Mouse (Mus musculus): ENCODE data around the gene Lilra5. TPM values are rescaled to one million over a fixed set of nuclear protein-coding genes. Genes with fewer than 3 reads are reported as not detected.
"Not testable (repeated sequence)": the region's sequence is repeated elsewhere in the genome, so short reads cannot be mapped to it uniquely, and the experiment has no call there.

Gene Lilra5
- polyA plus RNA-seq (2014; fragmentation: Nextera tagmentation; extraction: Ambion mirVana) = not detected in 2 replicates

DNA sequence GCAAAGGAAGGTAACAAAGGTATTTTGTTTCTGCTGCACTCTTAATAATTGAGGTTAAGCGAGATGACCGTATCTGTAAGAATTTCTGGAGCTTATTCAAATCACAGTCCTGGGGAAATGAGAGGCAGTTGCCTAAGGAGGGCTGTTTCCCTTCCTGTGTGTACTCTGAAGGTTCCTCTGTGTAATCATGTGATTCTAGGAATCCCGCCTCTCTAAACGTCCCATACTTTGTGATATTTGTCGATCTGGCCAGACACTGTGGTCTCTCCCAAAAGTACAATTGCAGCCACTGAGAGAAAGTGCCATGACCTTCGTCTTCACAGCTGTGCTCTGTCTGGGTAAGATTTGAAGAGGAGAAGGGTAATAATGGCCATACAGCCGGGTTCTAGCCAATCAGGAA, at the start of gene Lilra5:
TSS of gene Lilra5 (plus strand) at position 301 of the 400 bp plus-strand sequence.
- no peaks in the 10 kb centered on the region for H3K27me3 ChIP-seq (replicated peaks; ENCODE audit: control insufficient read depth, insufficient read depth, low read length)
- no peak within 1 kb of the TSS for H3K9ac ChIP-seq (ENCODE audit: low read length)
- H3K4me2 ChIP-seq (ENCODE audit: low read length) = no peak within 1 kb of the TSS
- no peaks in the 10 kb centered on the region for H3K9me3 ChIP-seq (replicated peaks; ENCODE audit: control insufficient read depth, low read length)
- ATAC-seq (no peak), DNase-seq (ENCODE audit: low spot score) (no peak)
- no peak within 1 kb of the TSS for H3K27ac ChIP-seq (ENCODE audit: low read depth, low read length)
- no peaks in the 10 kb centered on the region for H3K4me1 ChIP-seq (ENCODE audit: control insufficient read depth, insufficient read depth, low read length)
- H3K36me3 ChIP-seq (ENCODE audit: control insufficient read depth, insufficient read depth, low read length) = no peaks in the 10 kb centered on the region
- no peak within 1 kb of the TSS for H3K4me3 ChIP-seq (ENCODE audit: low read depth, low read length)
- 78% methylated on average over 7 of the region's 7 CpGs for WGBS

- Histone ChIP-seq H3K4me2 (ENCODE audit: low read length) (no peak overlapping the region), H3K27ac (ENCODE audit: low read depth, low read length) (no peak overlapping the region), H3K27me3 (replicated peaks; ENCODE audit: control insufficient read depth, insufficient read depth, low read length) (no peaks in the 10 kb centered on the region), H3K9ac (ENCODE audit: low read length) (no peak overlapping the region), H3K36me3 (ENCODE audit: control insufficient read depth, insufficient read depth, low read length) (no peaks in the 10 kb centered on the region), H3K9me3 (replicated peaks; ENCODE audit: control insufficient read depth, low read length) (no peaks in the 10 kb centered on the region), H3K4me1 (ENCODE audit: control insufficient read depth, insufficient read depth, low read length) (no peaks in the 10 kb centered on the region), H3K4me3 (ENCODE audit: low read depth, low read length) (no peak overlapping the region)
- DNase-seq (ENCODE audit: low spot score) (no peak), ATAC-seq (no peak)
- 94% methylated on average over 1 of the region's 1 CpGs for WGBS
These were observed 30.4 kb upstream of the Lilra5 start for GRCm38 (mm10) chr7:4207126-4207525.

DNA sequence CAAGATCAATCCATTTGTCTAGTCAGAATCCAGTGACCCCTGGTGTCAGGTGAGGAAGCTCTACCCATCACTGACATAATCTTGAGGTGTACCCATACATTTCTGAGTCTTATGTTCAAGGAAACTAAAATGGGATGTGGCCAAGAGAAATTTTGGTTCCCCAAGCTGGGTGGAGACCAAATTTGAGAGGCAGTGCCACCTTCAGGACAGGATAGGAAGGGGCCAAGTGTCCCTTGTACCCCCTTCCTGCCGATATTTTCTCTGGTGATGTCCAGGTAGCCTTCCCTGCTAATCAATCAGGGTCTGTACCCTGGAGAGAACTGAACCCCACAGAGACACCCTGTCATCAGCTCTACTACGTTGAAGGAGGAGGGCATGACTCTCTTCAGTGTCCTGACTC, 28.9 kb upstream of the Lilra5 start:
- ATAC-seq (no peak), DNase-seq (ENCODE audit: low spot score) (no peak)
- no peaks in the 10 kb centered on the region for H3K4me1 ChIP-seq (ENCODE audit: control insufficient read depth, insufficient read depth, low read length)
- H3K27me3 ChIP-seq (replicated peaks; ENCODE audit: control insufficient read depth, insufficient read depth, low read length) = no peaks in the 10 kb centered on the region
- H3K4me2 ChIP-seq (ENCODE audit: low read length) = no peak overlapping the region
- H3K4me3 ChIP-seq (ENCODE audit: low read depth, low read length) = no peak overlapping the region
- H3K9ac ChIP-seq (ENCODE audit: low read length) = no peak overlapping the region
- 31% methylated on average over 2 of the region's 2 CpGs for WGBS
- H3K36me3 ChIP-seq (ENCODE audit: control insufficient read depth, insufficient read depth, low read length) = no peaks in the 10 kb centered on the region
- H3K27ac ChIP-seq (ENCODE audit: low read depth, low read length) = no peak overlapping the region
- H3K9me3 ChIP-seq (replicated peaks; ENCODE audit: control insufficient read depth, low read length) = no peaks in the 10 kb centered on the region

GRCm38 (mm10) chr7:4213436-4213835, 24.1 kb upstream of the Lilra5 start:
- not testable (repeated sequence) for H3K4me3 ChIP-seq (ENCODE audit: low read depth, low read length); H3K36me3 ChIP-seq (ENCODE audit: control insufficient read depth, insufficient read depth, low read length); H3K4me2 ChIP-seq (ENCODE audit: low read length); H3K9me3 ChIP-seq (replicated peaks; ENCODE audit: control insufficient read depth, low read length); H3K27ac ChIP-seq (ENCODE audit: low read depth, low read length); ATAC-seq; H3K27me3 ChIP-seq (replicated peaks; ENCODE audit: control insufficient read depth, insufficient read depth, low read length); H3K9ac ChIP-seq (ENCODE audit: low read length); DNase-seq (ENCODE audit: low spot score); H3K4me1 ChIP-seq (ENCODE audit: control insufficient read depth, insufficient read depth, low read length)

GRCm38 (mm10) chr7:4215396-4215795, 22.2 kb upstream of the Lilra5 start:
- Histone ChIP-seq H3K4me2 (ENCODE audit: low read length) (no peak overlapping the region), H3K27ac (ENCODE audit: low read depth, low read length) (no peak overlapping the region), H3K4me1 (ENCODE audit: control insufficient read depth, insufficient read depth, low read length) (no peaks in the 10 kb centered on the region), H3K9me3 (replicated peaks; ENCODE audit: control insufficient read depth, low read length) (no peaks in the 10 kb centered on the region), H3K36me3 (ENCODE audit: control insufficient read depth, insufficient read depth, low read length) (no peaks in the 10 kb centered on the region), H3K9ac (ENCODE audit: low read length) (no peak overlapping the region), H3K4me3 (ENCODE audit: low read depth, low read length) (no peak overlapping the region), H3K27me3 (replicated peaks; ENCODE audit: control insufficient read depth, insufficient read depth, low read length) (no peaks in the 10 kb centered on the region)
- ATAC-seq (no peak), DNase-seq (ENCODE audit: low spot score) (no peak)
- 84% methylated on average over 2 of the region's 2 CpGs for WGBS

- Histone ChIP-seq H3K36me3 (ENCODE audit: control insufficient read depth, insufficient read depth, low read length) (no peaks in the 10 kb centered on the region), H3K9ac (ENCODE audit: low read length) (no peak overlapping the region), H3K27ac (ENCODE audit: low read depth, low read length) (no peak overlapping the region), H3K27me3 (replicated peaks; ENCODE audit: control insufficient read depth, insufficient read depth, low read length) (no peaks in the 10 kb centered on the region), H3K9me3 (replicated peaks; ENCODE audit: control insufficient read depth, low read length) (no peaks in the 10 kb centered on the region), H3K4me1 (ENCODE audit: control insufficient read depth, insufficient read depth, low read length) (no peaks in the 10 kb centered on the region), H3K4me3 (ENCODE audit: low read depth, low read length) (no peak overlapping the region), H3K4me2 (ENCODE audit: low read length) (no peak overlapping the region)
- ATAC-seq (no peak), DNase-seq (ENCODE audit: low spot score) (no peak)
- WGBS = 75% methylated on average over 2 of the region's 2 CpGs
These were observed 21.7 kb upstream of the Lilra5 start for GRCm38 (mm10) chr7:4215805-4216204.

GRCm38 (mm10) chr7:4235536-4235935, 2.0 kb upstream of the Lilra5 start:
- H3K27me3 ChIP-seq (replicated peaks; ENCODE audit: control insufficient read depth, insufficient read depth, low read length) = no peaks in the 10 kb centered on the region
- no peak overlapping the region for H3K27ac ChIP-seq (ENCODE audit: low read depth, low read length)
- no peaks in the 10 kb centered on the region for H3K36me3 ChIP-seq (ENCODE audit: control insufficient read depth, insufficient read depth, low read length)
- H3K4me3 ChIP-seq (ENCODE audit: low read depth, low read length) = no peak overlapping the region
- H3K9me3 ChIP-seq (replicated peaks; ENCODE audit: control insufficient read depth, low read length) = no peaks in the 10 kb centered on the region
- no peak overlapping the region for H3K4me2 ChIP-seq (ENCODE audit: low read length)
- DNase-seq (ENCODE audit: low spot score) (no peak), ATAC-seq (no peak)
- no peak overlapping the region for H3K9ac ChIP-seq (ENCODE audit: low read length)
- H3K4me1 ChIP-seq (ENCODE audit: control insufficient read depth, insufficient read depth, low read length) = no peaks in the 10 kb centered on the region

DNA sequence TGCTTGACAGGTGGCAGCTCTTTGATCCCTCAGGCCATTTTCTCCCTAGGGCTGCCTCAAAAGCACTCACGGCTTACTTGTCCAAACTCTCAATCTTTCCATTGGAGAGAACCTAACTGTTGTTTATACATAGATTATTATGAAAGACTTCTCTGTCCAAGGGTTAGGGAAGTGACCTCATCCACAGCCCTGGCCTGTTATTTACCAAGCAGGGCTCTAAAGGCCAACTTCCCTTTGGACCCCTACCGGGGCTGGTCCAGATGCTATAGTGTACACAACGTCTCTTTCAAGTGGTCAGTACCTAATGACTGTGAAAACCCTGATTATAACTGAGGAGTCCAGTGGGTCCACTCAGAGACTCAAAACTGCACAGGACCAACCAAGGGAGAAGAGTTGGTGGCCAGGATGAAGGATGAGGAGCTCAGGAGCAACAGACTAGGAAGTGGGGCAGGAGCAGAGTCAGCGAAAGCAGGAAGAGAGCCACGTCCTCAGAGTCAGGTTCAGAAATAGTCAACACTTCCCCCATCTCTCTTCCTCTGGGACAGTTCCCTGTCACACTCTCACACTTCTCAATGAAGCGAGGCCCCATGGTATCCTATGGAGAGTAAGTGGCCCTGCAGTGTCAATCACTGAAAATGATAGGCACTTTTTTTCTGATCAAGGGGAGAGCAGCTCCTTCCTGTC, 1.6 kb downstream of the Lilra5 start:
- WGBS = 85% methylated on average over 6 of the region's 6 CpGs
- H3K9ac ChIP-seq (ENCODE audit: low read length) = no peak overlapping the region
- no peak for DNase-seq (ENCODE audit: low spot score)
- H3K4me3 ChIP-seq (ENCODE audit: low read depth, low read length) = no peak overlapping the region
- no peak overlapping the region for H3K4me2 ChIP-seq (ENCODE audit: low read length)
- no peaks in the 10 kb centered on the region for H3K36me3 ChIP-seq (ENCODE audit: control insufficient read depth, insufficient read depth, low read length)
- no peaks in the 10 kb centered on the region for H3K9me3 ChIP-seq (replicated peaks; ENCODE audit: control insufficient read depth, low read length)
- H3K4me1 ChIP-seq (ENCODE audit: control insufficient read depth, insufficient read depth, low read length) = no peaks in the 10 kb centered on the region
- no peak overlapping the region for H3K27ac ChIP-seq (ENCODE audit: low read depth, low read length)
- no peaks in the 10 kb centered on the region for H3K27me3 ChIP-seq (replicated peaks; ENCODE audit: control insufficient read depth, insufficient read depth, low read length)
- ATAC-seq = no peak

DNA sequence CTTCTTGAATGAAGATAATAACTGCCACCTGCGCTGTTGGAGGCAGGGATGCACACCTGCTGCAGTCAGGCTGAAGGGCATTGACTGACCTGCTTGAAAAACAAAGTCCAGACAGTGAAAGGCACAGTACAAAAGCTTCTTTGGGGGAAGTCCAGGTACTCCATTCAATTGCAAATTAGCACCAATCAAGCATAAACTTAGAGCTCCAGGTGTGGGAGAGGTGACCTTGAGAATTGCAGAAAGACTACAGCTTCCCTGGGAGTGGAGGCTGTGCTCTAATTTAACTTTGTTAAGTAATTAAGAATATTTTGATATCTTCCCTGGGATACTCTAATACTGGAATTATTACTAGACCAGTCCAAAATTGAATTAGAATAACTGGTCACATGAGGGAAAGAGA, 13.7 kb downstream of the Lilra5 start:
- H3K4me1 ChIP-seq (ENCODE audit: control insufficient read depth, insufficient read depth, low read length); H3K4me2 ChIP-seq (ENCODE audit: low read length); H3K9me3 ChIP-seq (replicated peaks; ENCODE audit: control insufficient read depth, low read length); H3K9ac ChIP-seq (ENCODE audit: low read length); H3K27ac ChIP-seq (ENCODE audit: low read depth, low read length); H3K27me3 ChIP-seq (replicated peaks; ENCODE audit: control insufficient read depth, insufficient read depth, low read length); H3K36me3 ChIP-seq (ENCODE audit: control insufficient read depth, insufficient read depth, low read length); H3K4me3 ChIP-seq (ENCODE audit: low read depth, low read length); DNase-seq (ENCODE audit: low spot score); ATAC-seq: not testable (repeated sequence)
- 85% methylated on average over 1 of the region's 1 CpGs for WGBS
